Mouse (Mus musculus): ENCODE data around the gene Rc3h2.
A peak's percentile ranks its signal among the peaks of the same experiment; 100 is the strongest.

Gene Rc3h2

DNA sequence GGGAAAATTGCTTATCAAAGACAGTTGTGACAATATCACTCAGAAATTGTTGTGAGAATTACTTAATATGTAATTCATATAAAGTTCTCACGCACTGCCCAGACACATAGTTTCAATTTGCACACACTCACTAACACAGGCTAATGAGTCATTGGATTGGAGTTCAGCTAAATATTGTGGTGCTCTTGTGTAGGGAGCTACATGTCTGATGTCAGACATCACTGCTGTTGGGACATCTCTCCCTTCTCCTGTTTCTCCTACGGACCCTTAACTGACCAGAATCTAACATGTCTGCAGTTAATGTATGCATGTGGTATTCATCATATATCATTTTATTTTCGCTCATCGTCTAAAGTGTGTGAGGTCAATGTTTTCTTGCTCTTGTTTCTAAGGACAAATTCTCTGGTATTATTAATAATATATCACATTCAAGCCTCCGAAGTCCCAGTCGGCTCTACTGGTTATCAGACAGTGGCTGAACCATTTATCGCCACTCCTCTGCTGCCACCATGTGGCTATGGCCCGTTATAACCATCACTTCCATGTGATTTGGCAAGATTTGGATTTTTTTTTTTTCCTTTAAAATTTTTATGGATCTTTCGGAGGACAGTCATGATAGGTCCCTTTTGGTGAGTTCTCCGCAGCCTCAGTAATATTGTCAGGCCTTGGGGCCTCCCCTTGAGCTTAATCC, 84.1 kb downstream of the Rc3h2 start:
- DNase-seq (ENCODE audit: low spot score in 2 of 2): peak; percentile 25 to 34

DNA sequence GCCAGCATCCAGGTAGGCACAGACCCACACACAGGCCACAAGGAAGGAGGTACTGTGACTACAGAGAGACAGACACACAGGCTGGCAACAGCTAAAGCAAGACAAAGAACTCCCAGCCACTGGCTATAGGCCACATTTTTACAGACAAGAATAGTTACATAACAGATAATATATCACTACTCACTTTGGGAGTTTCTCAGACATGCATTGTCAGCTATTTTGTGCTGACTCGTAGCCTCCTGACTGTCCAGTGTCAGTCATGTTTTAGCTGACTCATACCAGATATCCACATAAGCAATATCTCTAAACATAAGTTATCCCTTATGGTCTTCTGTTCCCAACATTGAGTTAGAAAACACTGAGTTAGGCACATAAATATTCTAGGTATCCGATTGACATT, 89.4 kb downstream of the Rc3h2 start:
- no peak for DNase-seq (ENCODE audit: low spot score in 2 of 2)

DNA sequence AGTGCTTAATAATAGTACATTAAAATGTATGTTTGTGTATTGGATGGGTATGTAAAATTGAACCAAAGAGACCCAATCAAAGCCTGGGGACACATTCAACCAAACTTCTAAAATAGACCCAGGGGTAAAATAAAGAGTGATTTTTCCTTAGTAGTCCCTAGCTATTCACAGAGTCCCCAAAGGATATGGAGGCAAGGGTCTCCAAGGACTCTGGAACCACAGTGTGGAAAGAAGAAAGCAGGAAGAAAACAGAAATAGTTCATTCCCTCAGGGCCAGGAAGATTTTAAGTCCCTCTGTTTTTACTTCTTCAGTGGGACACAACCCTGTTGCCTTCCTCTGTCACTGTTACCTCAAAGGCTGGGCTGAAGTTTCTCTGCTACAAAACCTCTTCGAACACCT, 96.5 kb downstream of the Rc3h2 start, which contains the start of gene Olfr368:
TSS of gene Olfr368 (plus strand) at position 301 of the 400 bp plus-strand sequence.
- DNase-seq (ENCODE audit: low spot score in 2 of 2): no peak
